Mouse (Mus musculus): ENCODE measurements at regions not wholly inside any gene's neighbourhood (a gene's known extent, or its start where the extent isn't known, plus 50 kb on each side); places are given as distances from the start of the nearest gene placed in this dataset.

DNA sequence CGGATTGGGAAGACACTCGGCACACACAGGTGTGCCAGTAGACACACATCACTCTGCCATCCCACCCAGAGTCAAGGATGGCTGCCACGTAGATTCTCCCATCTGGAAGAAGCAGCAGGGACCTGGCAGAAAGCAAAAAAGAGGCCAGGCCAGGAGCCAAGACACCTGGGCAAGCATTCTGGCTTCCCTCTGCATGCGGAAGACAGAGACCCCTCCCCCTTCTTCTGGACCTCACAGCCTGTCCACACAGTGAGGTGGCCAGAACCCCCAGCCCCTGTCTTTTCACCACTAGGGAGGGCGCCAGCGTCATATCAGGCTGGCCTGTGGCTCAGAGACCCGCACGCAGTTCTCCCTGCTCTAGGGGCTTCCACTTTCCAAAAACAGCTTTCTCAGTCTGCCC is 73.6 kb downstream of the Tmem270 start:
- ATAC-seq (ENCODE audit: low FRiP score): no peak
- H3K27ac ChIP-seq (ENCODE audit: low read depth, low read length): no peak overlapping the region
- H3K9ac ChIP-seq (replicated peaks; ENCODE audit: low read length, poor library complexity, severe bottlenecking): no peak overlapping the region
- H3K9me3 ChIP-seq (ENCODE audit: low read length): no peaks in the 10 kb centered on the region
- DNase-seq (ENCODE audit: low spot score): peak; percentile 26
- no peaks in the 10 kb centered on the region for H3K36me3 ChIP-seq (ENCODE audit: insufficient read depth, low read length)
- no peak overlapping the region for H3K4me3 ChIP-seq (ENCODE audit: low read depth, low read length)
- H3K4me1 ChIP-seq (ENCODE audit: insufficient read depth, low read length): no peaks in the 10 kb centered on the region
- no peak overlapping the region for H3K4me2 ChIP-seq (ENCODE audit: low read depth, low read length, poor library complexity, severe bottlenecking)
- TF ChIP-seq CTCF (IDR thresholded peaks at IDR 0.05): no peak
- H3K27me3 ChIP-seq (ENCODE audit: insufficient read depth, low read length): no peaks in the 10 kb centered on the region
- WGBS: 74% methylated on average over 8 of the region's 8 CpGs

DNA sequence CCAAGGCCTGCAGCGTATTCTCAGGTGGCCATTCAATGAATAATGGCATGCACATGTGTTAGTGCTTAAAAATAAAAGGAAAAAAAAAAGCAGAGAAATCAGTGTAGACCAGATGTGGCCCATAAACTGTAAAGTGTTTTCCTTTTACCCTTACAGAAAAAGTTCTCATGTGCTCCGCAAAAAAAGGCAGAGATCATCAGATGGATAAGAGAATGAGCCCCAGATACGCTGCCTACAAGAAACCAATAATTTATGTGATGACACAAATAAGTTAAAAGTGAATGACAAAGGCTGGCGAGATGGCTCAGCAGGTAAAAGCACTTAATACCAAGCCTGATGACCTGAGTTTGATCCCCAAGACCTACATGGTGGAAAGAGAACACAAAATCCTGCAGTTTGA is 70.5 kb upstream of the Eln start:
- no peak overlapping the region for H3K4me3 ChIP-seq (ENCODE audit: low read depth, low read length)
- no peak for TF ChIP-seq CTCF (IDR thresholded peaks at IDR 0.05)
- H3K27ac ChIP-seq (ENCODE audit: low read depth, low read length): no peak overlapping the region
- WGBS: 89% methylated on average over 4 of the region's 4 CpGs
- H3K4me2 ChIP-seq (ENCODE audit: low read depth, low read length, poor library complexity, severe bottlenecking): no peak overlapping the region
- H3K27me3 ChIP-seq (ENCODE audit: insufficient read depth, low read length): no peaks in the 10 kb centered on the region
- no peak for ATAC-seq (ENCODE audit: low FRiP score)
- H3K9ac ChIP-seq (replicated peaks; ENCODE audit: low read length, poor library complexity, severe bottlenecking): no peak overlapping the region
- H3K9me3 ChIP-seq (ENCODE audit: low read length): no peaks in the 10 kb centered on the region
- no peak for DNase-seq (ENCODE audit: low spot score)
- no peaks in the 10 kb centered on the region for H3K4me1 ChIP-seq (ENCODE audit: insufficient read depth, low read length)
- no peaks in the 10 kb centered on the region for H3K36me3 ChIP-seq (ENCODE audit: insufficient read depth, low read length)

DNA sequence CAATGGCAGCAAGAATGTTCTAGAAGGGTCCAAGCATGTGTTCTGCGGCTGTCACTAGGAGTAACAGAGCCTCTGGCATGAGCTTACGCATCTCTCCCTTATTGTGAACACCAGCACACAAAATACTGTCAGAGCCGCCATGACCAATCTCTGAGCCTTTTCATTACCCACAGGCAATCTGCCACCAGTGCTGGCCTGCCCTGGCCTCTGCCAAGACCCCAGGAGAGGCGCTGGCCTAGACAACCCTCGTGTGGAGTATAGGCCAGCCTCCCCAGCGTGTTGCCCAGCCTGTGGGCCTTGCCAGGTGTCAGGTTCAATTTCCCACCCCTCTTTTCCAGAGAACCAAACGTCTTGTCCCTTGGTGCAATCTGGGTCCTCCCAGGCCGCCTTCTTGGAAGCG is 62.0 kb upstream of the Eln start:
- no peak overlapping the region for H3K4me3 ChIP-seq (ENCODE audit: low read depth, low read length)
- no peak overlapping the region for H3K9ac ChIP-seq (replicated peaks; ENCODE audit: low read length, poor library complexity, severe bottlenecking)
- H3K27me3 ChIP-seq (ENCODE audit: insufficient read depth, low read length): no peaks in the 10 kb centered on the region
- ATAC-seq (ENCODE audit: low FRiP score) (no peak), DNase-seq (ENCODE audit: low spot score) (peak; percentile 56)
- H3K4me1 ChIP-seq (ENCODE audit: insufficient read depth, low read length): no peaks in the 10 kb centered on the region
- H3K36me3 ChIP-seq (ENCODE audit: insufficient read depth, low read length): no peaks in the 10 kb centered on the region
- WGBS: 69% methylated on average over 9 of the region's 9 CpGs
- no peak for TF ChIP-seq CTCF (IDR thresholded peaks at IDR 0.05)
- H3K9me3 ChIP-seq (ENCODE audit: low read length): no peaks in the 10 kb centered on the region
- H3K4me2 ChIP-seq (ENCODE audit: low read depth, low read length, poor library complexity, severe bottlenecking): no peak overlapping the region
- no peak overlapping the region for H3K27ac ChIP-seq (ENCODE audit: low read depth, low read length)

DNA sequence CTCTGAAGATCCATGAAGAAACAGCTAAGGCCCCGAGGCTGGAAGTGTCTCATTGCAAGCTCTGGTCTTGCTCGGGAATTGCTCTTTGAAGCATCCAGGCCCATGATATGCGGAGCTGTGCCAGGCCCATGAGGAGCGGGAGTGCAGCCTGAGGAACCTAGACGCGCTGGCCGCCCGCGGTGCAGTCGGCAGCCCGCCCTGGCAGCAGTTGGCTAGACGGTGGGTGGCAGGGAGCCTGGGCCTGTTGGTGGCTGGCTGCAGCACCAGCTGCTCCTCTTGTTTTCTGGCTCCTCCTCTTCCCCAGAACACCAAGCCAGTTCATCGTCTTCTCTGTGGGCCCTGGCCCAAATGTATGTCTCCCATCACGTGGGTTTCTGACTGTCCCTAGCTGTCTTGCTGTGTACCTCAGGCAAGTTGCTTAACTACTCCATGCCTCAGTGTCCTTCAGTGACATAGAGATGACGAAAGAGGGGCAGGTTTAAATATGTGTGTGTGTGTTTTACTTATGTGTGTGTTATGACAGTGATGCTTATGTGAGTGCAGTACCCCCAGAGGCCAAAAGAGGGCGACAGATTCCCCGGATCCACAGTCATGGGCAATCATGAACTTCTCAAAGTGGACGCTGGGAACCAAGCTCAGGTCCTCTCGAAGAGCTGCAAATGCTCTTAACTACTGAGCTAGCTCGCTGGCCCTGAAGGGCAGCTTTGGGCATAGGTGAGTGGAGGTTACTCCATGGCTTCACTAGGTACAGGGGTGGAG is 57.3 kb upstream of the Eln start:
- Histone ChIP-seq H3K9ac (replicated peaks; ENCODE audit: low read length, poor library complexity, severe bottlenecking) (no peak overlapping the region), H3K27me3 (ENCODE audit: insufficient read depth, low read length) (no peaks in the 10 kb centered on the region), H3K36me3 (ENCODE audit: insufficient read depth, low read length) (no peaks in the 10 kb centered on the region), H3K27ac (ENCODE audit: low read depth, low read length) (no peak overlapping the region), H3K4me2 (ENCODE audit: low read depth, low read length, poor library complexity, severe bottlenecking) (no peak overlapping the region), H3K4me3 (ENCODE audit: low read depth, low read length) (no peak overlapping the region), H3K4me1 (ENCODE audit: insufficient read depth, low read length) (no peaks in the 10 kb centered on the region), H3K9me3 (ENCODE audit: low read length) (no peaks in the 10 kb centered on the region)
- no peak for TF ChIP-seq CTCF (IDR thresholded peaks at IDR 0.05)
- DNase-seq (ENCODE audit: low spot score) (peak; percentile 70), ATAC-seq (ENCODE audit: low FRiP score) (no peak)
- WGBS: 86% methylated on average over 20 of the region's 20 CpGs

DNA sequence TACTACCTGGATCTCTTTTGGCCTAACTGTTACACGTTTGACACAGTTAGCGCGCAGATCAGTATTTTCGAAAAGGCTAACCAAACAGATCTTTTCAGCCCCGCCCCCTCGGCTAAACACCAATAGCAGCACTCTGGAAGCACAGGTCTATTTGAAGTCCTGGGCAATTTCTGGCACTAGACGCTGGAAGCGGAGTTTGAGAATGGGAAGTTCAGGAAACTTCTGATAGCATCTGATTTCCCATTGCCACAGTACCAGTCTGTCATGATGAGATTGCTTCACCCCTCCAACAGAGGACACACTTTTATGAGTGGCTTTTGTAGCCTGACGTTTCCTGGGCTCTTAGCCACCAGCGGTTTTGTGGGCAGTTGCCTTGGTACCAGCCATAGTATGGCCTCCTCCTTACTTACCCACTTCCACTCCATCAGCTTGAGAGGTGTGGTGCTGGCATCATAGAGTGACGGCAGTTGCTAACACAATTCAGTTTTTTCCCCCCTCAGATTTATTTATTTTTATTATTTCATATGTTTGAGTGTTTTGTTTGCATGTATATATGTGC is 55.1 kb upstream of the Eln start:
- no peaks in the 10 kb centered on the region for H3K4me1 ChIP-seq (ENCODE audit: insufficient read depth, low read length)
- no peak overlapping the region for H3K4me2 ChIP-seq (ENCODE audit: low read depth, low read length, poor library complexity, severe bottlenecking)
- no peaks in the 10 kb centered on the region for H3K36me3 ChIP-seq (ENCODE audit: insufficient read depth, low read length)
- 89% methylated on average over 11 of the region's 11 CpGs for WGBS
- no peak for TF ChIP-seq CTCF (IDR thresholded peaks at IDR 0.05)
- ATAC-seq (ENCODE audit: low FRiP score): no peak
- H3K27me3 ChIP-seq (ENCODE audit: insufficient read depth, low read length): no peaks in the 10 kb centered on the region
- no peak overlapping the region for H3K4me3 ChIP-seq (ENCODE audit: low read depth, low read length)
- no peaks in the 10 kb centered on the region for H3K9me3 ChIP-seq (ENCODE audit: low read length)
- H3K9ac ChIP-seq (replicated peaks; ENCODE audit: low read length, poor library complexity, severe bottlenecking): no peak overlapping the region
- H3K27ac ChIP-seq (ENCODE audit: low read depth, low read length): no peak overlapping the region
- DNase-seq (ENCODE audit: low spot score): no peak

DNA sequence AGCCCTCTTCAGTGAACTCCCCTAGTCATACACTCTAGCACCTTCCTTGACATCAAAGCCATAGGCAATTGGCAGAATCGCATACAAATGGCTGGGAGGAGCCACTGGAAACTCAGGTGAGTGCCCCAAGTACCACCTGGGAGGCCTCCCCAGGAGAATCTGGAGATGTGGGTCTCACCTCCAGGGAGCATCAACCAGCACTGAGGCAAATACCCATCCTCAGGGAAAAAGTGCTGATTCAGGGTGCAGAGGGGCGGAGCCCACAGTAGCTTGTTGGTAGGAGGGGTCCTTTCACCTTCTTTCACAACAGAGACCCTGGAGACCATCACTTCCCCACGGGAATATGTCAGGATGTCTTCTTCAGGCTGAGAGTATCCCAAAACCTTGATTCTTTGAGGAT is 53.4 kb upstream of the Eln start:
- no peak for TF ChIP-seq CTCF (IDR thresholded peaks at IDR 0.05)
- no peaks in the 10 kb centered on the region for H3K9me3 ChIP-seq (ENCODE audit: low read length)
- H3K27me3 ChIP-seq (ENCODE audit: insufficient read depth, low read length): no peaks in the 10 kb centered on the region
- DNase-seq (ENCODE audit: low spot score) (no peak), ATAC-seq (ENCODE audit: low FRiP score) (no peak)
- H3K36me3 ChIP-seq (ENCODE audit: insufficient read depth, low read length): no peaks in the 10 kb centered on the region
- H3K4me3 ChIP-seq (ENCODE audit: low read depth, low read length): no peak overlapping the region
- no peak overlapping the region for H3K9ac ChIP-seq (replicated peaks; ENCODE audit: low read length, poor library complexity, severe bottlenecking)
- no peak overlapping the region for H3K4me2 ChIP-seq (ENCODE audit: low read depth, low read length, poor library complexity, severe bottlenecking)
- WGBS: 88% methylated on average over 3 of the region's 3 CpGs
- H3K4me1 ChIP-seq (ENCODE audit: insufficient read depth, low read length): no peaks in the 10 kb centered on the region
- H3K27ac ChIP-seq (ENCODE audit: low read depth, low read length): no peak overlapping the region

All from midbrain, postnatal 0 days (tissue).